Mouse (Mus musculus) liver, embryonic 14.5 days (tissue): ENCODE measurements around the gene Casp8ap2.

Experiments
- CTCF ChIP-seq: IDR thresholded peaks from 2 replicates; pipeline ENCODE4 v1.5.1; 2016; ENCODE audit warnings: antibody characterized with exemption, low read depth, control low read depth
- EP300 ChIP-seq: IDR thresholded peaks from 2 replicates; pipeline ENCODE4 v1.6.1; 2016; ENCODE audit warnings: antibody characterized with exemption, low read depth

DNA sequence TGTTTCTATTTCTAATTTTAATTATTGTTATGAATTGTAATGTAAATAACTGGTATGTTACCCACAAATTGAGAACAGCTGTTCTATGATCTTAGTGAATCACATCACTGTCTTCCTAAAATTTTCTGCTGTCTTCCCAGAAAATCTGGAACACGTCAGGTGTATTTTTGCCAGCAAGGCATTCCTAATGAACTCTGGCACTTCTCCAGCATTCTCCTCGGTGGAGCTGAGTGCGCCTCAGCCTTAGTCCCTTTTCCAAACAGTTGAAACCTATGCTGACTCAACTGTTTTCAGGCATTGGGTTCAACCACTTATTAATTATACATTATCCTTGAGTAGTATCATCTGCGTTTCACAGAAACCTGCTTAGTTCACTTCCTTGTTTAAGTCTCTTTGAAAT lies 67.2 kb downstream of the Casp8ap2 start:
- TF ChIP-seq EP300 (no peak), CTCF (no peak)
